Mouse (Mus musculus) G1E (cell line): ENCODE measurements around the gene Oscp1.

ENCODE experiments used
- CTCF ChIP-seq: IDR thresholded peaks from 2 replicates; pipeline ENCODE4 v1.5.1; 2012; ENCODE audit warnings: low read depth, low read length, inconsistent platforms, mixed read lengths
- GATA1 ChIP-seq: IDR thresholded peaks from 2 replicates; pipeline ENCODE4 v1.6.1; 2012; ENCODE audit warnings: borderline replicate concordance, low read length, inconsistent platforms, mixed read lengths
- GATA2 ChIP-seq: IDR thresholded peaks from 2 replicates; pipeline ENCODE4 v1.6.1; 2012; ENCODE audit warnings: low read depth, low read length, inconsistent platforms, borderline replicate concordance
- POLR2AphosphoS5 ChIP-seq: IDR thresholded peaks from 2 replicates; pipeline ENCODE4 v1.6.1; 2012; ENCODE audit warnings: low read depth, low read length, inconsistent platforms; ENCODE audit not compliant: insufficient replicate concordance
- TAL1 ChIP-seq: conservative IDR thresholded peaks from 2 replicates; pipeline ENCODE4 v1.6.1; 2012; ENCODE audit warnings: low read depth, low read length, inconsistent platforms, mixed read lengths

DNA sequence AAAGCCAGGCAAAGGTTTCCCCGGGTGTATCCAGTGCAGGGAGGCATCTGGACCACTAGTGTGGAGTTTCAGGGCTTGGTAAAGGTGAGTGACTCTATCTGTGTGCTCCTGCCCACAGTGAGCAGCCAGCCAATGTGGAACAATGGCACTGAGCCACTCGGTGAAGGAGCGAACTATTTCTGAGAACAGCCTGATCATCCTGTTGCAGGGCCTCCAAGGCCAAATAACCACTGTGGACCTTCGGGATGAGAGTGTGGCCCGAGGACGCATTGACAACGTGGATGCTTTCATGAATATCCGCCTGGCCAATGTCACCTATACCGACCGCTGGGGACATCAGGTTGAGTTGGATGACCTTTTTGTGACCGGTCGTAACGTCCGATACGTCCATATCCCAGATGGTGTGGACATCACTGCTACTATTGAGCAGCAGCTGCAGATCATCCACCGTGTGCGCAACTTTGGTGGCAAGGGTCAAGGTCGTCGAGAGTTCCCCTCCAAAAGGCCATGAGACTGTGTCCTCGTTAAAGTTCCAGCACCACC lies 39.4 kb downstream of the Oscp1 start:
- no peak for TF ChIP-seq CTCF
- no peak for TF ChIP-seq TAL1
- no peak for TF ChIP-seq GATA1
- TF ChIP-seq GATA2, result no peak
- no peak for TF ChIP-seq POLR2AphosphoS5
